Mouse (Mus musculus) limb, embryonic 10.5 days (tissue): ENCODE data around the gene Lman2l. TPM values are rescaled to one million over a fixed set of nuclear protein-coding genes. Genes with fewer than 3 reads are reported as not detected.

Experiments
- DNase-seq: peaks from one replicate; pipeline ENCODE4 v3.0.0-alpha.2; 2017; ENCODE audit warnings: low spot score
- H3K27ac ChIP-seq: fragments of 300-500 bp; sonication (generic); 2 replicates; pipeline ENCODE4 v1.5.1; 2016; ENCODE audit warnings: mild to moderate bottlenecking
- H3K27me3 ChIP-seq: fragments of 300-500 bp; sonication (generic); 2 replicates; pipeline ENCODE4 v1.6.1; 2016; ENCODE audit warnings: low read depth, mild to moderate bottlenecking; ENCODE audit not compliant: poor library complexity, severe bottlenecking
- H3K36me3 ChIP-seq: fragments of 300-500 bp; sonication (generic); 2 replicates; pipeline ENCODE4 v1.6.1; 2016; ENCODE audit warnings: mild to moderate bottlenecking, moderate library complexity
- H3K4me1 ChIP-seq: fragments of 300-500 bp; sonication (generic); 2 replicates; pipeline ENCODE4 v1.6.1; 2016
- H3K4me3 ChIP-seq: fragments of 300-500 bp; sonication (generic); 2 replicates; pipeline ENCODE4 v1.5.1; 2016; ENCODE audit warnings: mild to moderate bottlenecking, moderate library complexity
- H3K9me3 ChIP-seq: fragments of 300-500 bp; sonication (generic); replicated peaks from 2 replicates; pipeline ENCODE4 v1.6.1; 2016; ENCODE audit warnings: mild to moderate bottlenecking
- WGBS: fragments of 180-500 bp; shearing (Covaris S2); methylation state at CpG from one replicate; pipeline ENCODE4 v1.1.7; 2016; 5-methylcytosine and 5-hydroxymethylcytosine counted together
- polyA plus RNA-seq: library from polyadenylated mRNA; unstranded; fragments of >200 nt; fragmentation: Nextera tagmentation; extraction: Ambion mirVana; gene quantifications from 2 replicates; pipeline ENCODE4 v1.2.1, GENCODE M21; 2016

The Lman2l gene
- polyA plus RNA-seq, 1 experiment from 2014 or later = 59.8 TPM

GRCm38 (mm10) chr1:36446106-36446824, 1.2 kb upstream of the Lman2l start:
- Histone ChIP-seq H3K4me1 (peaks cover 10% of the 10 kb centered on the region), H3K4me3 (no peak overlapping the region), H3K9me3 (no peaks in the 10 kb centered on the region), H3K36me3 (peaks cover 23% of the 10 kb centered on the region), H3K27ac (no peak overlapping the region), H3K27me3 (no peaks in the 10 kb centered on the region)
- DNase-seq = no peak
- WGBS = 91% methylated on average over 5 of the region's 5 CpGs

- H3K36me3 ChIP-seq = peaks cover 29% of the 10 kb centered on the region
- H3K4me1 ChIP-seq = peaks cover 10% of the 10 kb centered on the region
- no peaks in the 10 kb centered on the region for H3K27me3 ChIP-seq
- peak overlapping the region; percentile 92; the same call in 1 of the 2 replicates for H3K27ac ChIP-seq
- no peak for DNase-seq
- no peaks in the 10 kb centered on the region for H3K9me3 ChIP-seq
- WGBS = 42% methylated on average over 8 of the region's 8 CpGs
- H3K4me3 ChIP-seq = peak overlapping the region; percentile 90
These were observed 437 bp upstream of the Lman2l start for GRCm38 (mm10) chr1:36445508-36445907.

DNA sequence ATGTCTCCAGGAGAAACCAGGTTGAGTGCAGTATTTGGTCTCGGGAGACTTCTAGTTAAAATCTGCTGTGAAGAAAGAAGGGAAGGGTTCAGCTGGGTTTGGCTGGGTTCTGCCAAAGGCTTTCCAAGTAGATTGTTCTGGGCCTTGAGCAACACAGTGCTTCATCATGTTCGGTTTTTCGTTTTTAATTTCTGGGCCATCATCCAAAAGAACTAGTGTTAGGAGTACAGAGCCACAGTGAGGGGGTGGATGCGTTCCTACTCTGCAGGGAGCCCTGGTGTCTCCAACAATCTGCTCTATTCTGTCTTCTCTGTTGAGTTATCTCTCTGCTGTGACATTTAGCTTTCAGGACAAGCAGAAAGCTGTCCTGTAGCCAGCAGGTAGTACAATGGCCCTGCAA, 4.0 kb downstream of the Lman2l start:
- H3K27ac ChIP-seq = no peak overlapping the region
- no peak for DNase-seq
- H3K36me3 ChIP-seq = peaks cover 71% of the 10 kb centered on the region
- no peaks in the 10 kb centered on the region for H3K9me3 ChIP-seq
- WGBS = 96% methylated on average over 4 of the region's 4 CpGs
- H3K4me3 ChIP-seq = no peak overlapping the region
- no peaks in the 10 kb centered on the region for H3K27me3 ChIP-seq
- peaks cover 10% of the 10 kb centered on the region for H3K4me1 ChIP-seq

- Histone ChIP-seq H3K27ac (no peak overlapping the region), H3K9me3 (no peaks in the 10 kb centered on the region), H3K27me3 (no peaks in the 10 kb centered on the region), H3K36me3 (peaks cover 93% of the 10 kb centered on the region), H3K4me1 (no peaks in the 10 kb centered on the region), H3K4me3 (no peak overlapping the region)
- no peak for DNase-seq
- 91% methylated on average over 3 of the region's 3 CpGs for WGBS
These were observed 7.8 kb downstream of the Lman2l start for GRCm38 (mm10) chr1:36437223-36437622.

DNA sequence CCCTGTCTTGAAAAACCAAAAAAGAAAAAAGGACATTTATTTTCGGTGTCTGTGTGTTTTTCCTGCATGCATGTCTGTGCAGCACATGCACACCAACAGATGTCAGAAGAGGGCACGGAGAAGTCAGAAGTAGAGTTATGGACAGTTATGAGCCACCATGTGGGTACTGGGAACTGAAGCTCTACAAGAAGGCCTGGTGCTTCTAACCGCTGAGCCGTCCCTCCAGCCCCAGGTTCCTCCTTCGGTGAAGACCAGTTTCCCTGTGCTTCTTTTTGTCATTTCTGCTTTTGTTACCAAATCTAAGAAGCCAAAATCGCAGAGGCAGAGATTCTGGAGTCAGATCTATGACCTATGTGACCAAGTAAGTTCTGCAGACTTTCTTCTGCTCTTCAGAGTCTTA, 8.6 kb downstream of the Lman2l start:
- H3K4me1 ChIP-seq = no peaks in the 10 kb centered on the region
- no peak for DNase-seq
- no peaks in the 10 kb centered on the region for H3K27me3 ChIP-seq
- H3K36me3 ChIP-seq = peaks cover 93% of the 10 kb centered on the region
- H3K9me3 ChIP-seq = no peaks in the 10 kb centered on the region
- 95% methylated on average over 6 of the region's 6 CpGs for WGBS
- no peak overlapping the region for H3K4me3 ChIP-seq
- no peak overlapping the region for H3K27ac ChIP-seq

- Histone ChIP-seq H3K4me1 (no peaks in the 10 kb centered on the region), H3K9me3 (no peaks in the 10 kb centered on the region), H3K27me3 (no peaks in the 10 kb centered on the region), H3K27ac (no peak overlapping the region), H3K4me3 (no peak overlapping the region), H3K36me3 (peaks cover 97% of the 10 kb centered on the region)
- WGBS = 82% methylated on average over 4 of the region's 4 CpGs
- no peak for DNase-seq
These were observed 10.0 kb downstream of the Lman2l start for GRCm38 (mm10) chr1:36435071-36435470.

DNA sequence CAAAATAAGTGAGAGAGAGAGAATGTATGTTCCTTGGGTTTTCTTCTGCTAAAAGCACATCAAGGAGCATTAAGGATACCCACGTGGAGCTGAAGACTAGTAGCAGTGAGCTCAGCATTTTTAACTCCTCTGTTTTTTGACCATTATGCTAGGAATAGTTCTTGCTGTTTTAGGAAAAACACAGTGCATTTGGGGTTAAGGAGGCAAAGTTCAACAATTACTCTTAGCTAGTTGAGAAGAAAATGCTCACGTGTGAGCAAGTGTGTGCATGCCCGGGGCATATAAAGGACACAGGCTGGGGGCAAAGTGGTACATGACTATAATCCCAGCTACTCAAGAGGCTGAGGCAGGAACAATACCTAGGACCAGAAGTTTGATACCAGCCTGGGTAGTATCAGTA, 11.5 kb downstream of the Lman2l start:
- WGBS = 90% methylated on average over 3 of the region's 3 CpGs
- Histone ChIP-seq H3K27me3 (no peaks in the 10 kb centered on the region), H3K36me3 (peaks cover 96% of the 10 kb centered on the region), H3K4me1 (no peaks in the 10 kb centered on the region), H3K4me3 (no peak overlapping the region), H3K9me3 (no peaks in the 10 kb centered on the region), H3K27ac (no peak overlapping the region)
- no peak for DNase-seq

DNA sequence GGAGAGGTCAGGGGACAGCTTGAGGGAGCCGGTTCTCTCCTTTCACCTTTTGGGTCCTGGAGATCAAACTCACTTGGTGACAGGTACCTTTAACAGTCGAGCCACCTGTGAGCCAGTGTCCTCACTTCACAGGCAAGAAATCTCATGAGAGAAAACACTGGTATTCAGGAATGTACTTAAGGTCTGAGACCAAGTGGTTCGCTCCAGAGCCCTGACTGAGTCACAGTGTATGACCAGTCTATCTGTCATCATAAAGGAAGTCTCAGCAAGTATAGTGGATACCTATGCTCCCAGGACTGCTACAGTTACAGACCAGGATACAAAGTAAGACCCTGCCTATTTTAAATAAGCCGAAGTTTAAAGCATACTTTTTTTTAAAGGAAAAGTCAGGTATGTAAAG, 12.1 kb downstream of the Lman2l start:
- H3K4me3 ChIP-seq = no peak overlapping the region
- H3K9me3 ChIP-seq = no peaks in the 10 kb centered on the region
- no peaks in the 10 kb centered on the region for H3K27me3 ChIP-seq
- H3K27ac ChIP-seq = no peak overlapping the region
- 91% methylated on average over 4 of the region's 4 CpGs for WGBS
- no peak for DNase-seq
- no peaks in the 10 kb centered on the region for H3K4me1 ChIP-seq
- H3K36me3 ChIP-seq = peaks cover 96% of the 10 kb centered on the region

DNA sequence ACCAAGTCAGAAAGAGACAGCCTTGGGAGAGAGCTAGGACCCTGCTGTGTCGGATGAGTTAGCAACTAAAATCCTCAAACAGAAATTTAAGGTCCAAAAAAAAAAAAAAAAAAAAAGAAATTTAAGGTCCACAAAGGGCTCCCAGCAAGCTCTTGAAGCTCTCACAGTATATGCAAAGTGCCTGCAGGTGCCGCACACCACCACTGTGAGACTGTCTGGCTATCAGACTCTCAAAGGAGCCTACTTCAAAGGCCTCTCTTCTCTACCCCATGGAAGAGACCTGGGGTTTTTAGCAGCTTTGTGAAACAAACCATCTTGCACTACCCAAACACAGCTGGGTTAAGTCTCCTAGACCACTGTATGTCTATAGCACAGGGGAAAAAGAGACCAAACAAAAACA, 15.6 kb downstream of the Lman2l start:
- no peak overlapping the region for H3K27ac ChIP-seq
- no peaks in the 10 kb centered on the region for H3K4me1 ChIP-seq
- 94% methylated on average over 2 of the region's 2 CpGs for WGBS
- H3K27me3 ChIP-seq = no peaks in the 10 kb centered on the region
- no peaks in the 10 kb centered on the region for H3K9me3 ChIP-seq
- no peak for DNase-seq
- H3K4me3 ChIP-seq = no peak overlapping the region
- H3K36me3 ChIP-seq = peaks cover 96% of the 10 kb centered on the region

GRCm38 (mm10) chr1:36404531-36404930, 40.5 kb downstream of the Lman2l start:
- Histone ChIP-seq H3K36me3 (no peaks in the 10 kb centered on the region), H3K27ac (no peak overlapping the region), H3K4me1 (no peaks in the 10 kb centered on the region), H3K9me3 (no peaks in the 10 kb centered on the region), H3K4me3 (no peak overlapping the region), H3K27me3 (no peaks in the 10 kb centered on the region)
- no peak for DNase-seq
- WGBS = 85% methylated on average over 6 of the region's 6 CpGs

- 82% methylated on average over 4 of the region's 4 CpGs for WGBS
- no peaks in the 10 kb centered on the region for H3K9me3 ChIP-seq
- no peak overlapping the region for H3K27ac ChIP-seq
- no peak for DNase-seq
- no peaks in the 10 kb centered on the region for H3K4me1 ChIP-seq
- no peaks in the 10 kb centered on the region for H3K36me3 ChIP-seq
- H3K27me3 ChIP-seq = no peaks in the 10 kb centered on the region
- no peak overlapping the region for H3K4me3 ChIP-seq
These were observed 43.6 kb downstream of the Lman2l start for GRCm38 (mm10) chr1:36401509-36401908.

DNA sequence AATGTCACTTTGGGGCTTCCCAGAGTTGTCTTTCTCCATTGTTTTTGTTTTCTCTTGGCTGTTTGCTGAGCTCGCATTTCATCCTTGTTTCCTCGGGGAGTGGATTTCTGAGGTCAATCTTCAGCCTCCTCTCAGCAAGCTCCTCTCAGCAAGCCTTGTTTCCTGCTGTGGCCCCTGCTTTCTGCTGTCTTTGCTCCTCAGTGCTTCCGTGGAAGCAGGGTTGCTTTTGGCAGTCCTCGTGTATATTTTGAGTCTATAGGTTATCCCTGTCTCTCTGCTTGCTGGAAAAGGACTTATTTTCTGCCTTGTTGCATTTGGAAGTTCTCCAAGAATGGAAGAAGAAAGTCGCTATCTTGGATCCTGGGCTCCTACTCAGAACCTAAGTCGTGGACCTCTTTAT, 48.0 kb downstream of the Lman2l start:
- Histone ChIP-seq H3K4me3 (no peak overlapping the region), H3K4me1 (no peaks in the 10 kb centered on the region), H3K9me3 (no peaks in the 10 kb centered on the region), H3K27ac (no peak overlapping the region), H3K27me3 (no peaks in the 10 kb centered on the region), H3K36me3 (no peaks in the 10 kb centered on the region)
- no peak for DNase-seq
- 38% methylated on average over 6 of the region's 6 CpGs for whole genome bisulfite sequencing

DNA sequence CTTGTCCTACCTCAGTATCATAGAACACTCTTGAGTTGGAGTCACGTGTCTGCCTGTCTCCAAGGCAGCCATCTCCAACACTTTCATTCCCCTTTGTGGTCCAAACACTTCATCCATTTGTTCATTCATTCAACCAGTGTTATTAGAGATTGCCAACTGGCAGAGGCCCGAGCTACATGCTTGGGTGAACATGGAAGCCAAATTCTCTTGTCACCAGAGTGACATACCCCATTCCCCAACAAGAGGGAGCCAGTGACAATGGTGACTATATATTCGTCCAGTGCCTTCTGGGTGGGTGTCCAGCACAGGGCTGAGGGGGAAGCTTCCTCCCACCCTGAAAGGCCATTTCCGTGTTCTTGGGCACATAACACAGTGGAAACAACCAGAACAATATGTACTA, 65.5 kb downstream of the Lman2l start:
- H3K27me3 ChIP-seq = no peaks in the 10 kb centered on the region
- 76% methylated on average over 4 of the region's 4 CpGs for WGBS
- no peak for DNase-seq

GRCm38 (mm10) chr1:36378880-36379279, 66.2 kb downstream of the Lman2l start:
- Histone ChIP-seq H3K4me1 (no peaks in the 10 kb centered on the region), H3K27me3 (no peaks in the 10 kb centered on the region), H3K4me3 (no peak overlapping the region), H3K27ac (no peak overlapping the region), H3K36me3 (no peaks in the 10 kb centered on the region), H3K9me3 (no peaks in the 10 kb centered on the region)
- WGBS = 78% methylated on average over 6 of the region's 6 CpGs
- DNase-seq = no peak

More for the DNA sequence above, 65.5 kb downstream of the Lman2l start:
- H3K9me3 ChIP-seq = no peaks in the 10 kb centered on the region
- no peaks in the 10 kb centered on the region for H3K36me3 ChIP-seq
- no peak overlapping the region for H3K4me3 ChIP-seq
- no peaks in the 10 kb centered on the region for H3K4me1 ChIP-seq
- no peak overlapping the region for H3K27ac ChIP-seq
